Mouse (Mus musculus) testis, adult 2 months (tissue): Measurements from ENCODE around the gene Cnnm2.
"Not testable (repeated sequence)": the region's sequence is repeated elsewhere in the genome, so short reads cannot be mapped to it uniquely, and the experiment has no call there.

Experiments
- CTCF ChIP-seq: fragments of 200-500 bp; IDR thresholded peaks from 2 replicates; pipeline ENCODE4 v1.5.1; 2012; ENCODE audit warnings: low read depth, mild to moderate bottlenecking, inconsistent platforms, low read length, moderate library complexity; ENCODE audit not compliant: control insufficient read depth, insufficient read depth, insufficient replicate concordance
- POLR2A ChIP-seq: fragments of 200-500 bp; IDR thresholded peaks from 2 replicates; pipeline ENCODE4 v1.6.1; 2012; ENCODE audit warnings: low read depth, mild to moderate bottlenecking, inconsistent platforms, low read length, moderate library complexity; ENCODE audit not compliant: control insufficient read depth

DNA sequence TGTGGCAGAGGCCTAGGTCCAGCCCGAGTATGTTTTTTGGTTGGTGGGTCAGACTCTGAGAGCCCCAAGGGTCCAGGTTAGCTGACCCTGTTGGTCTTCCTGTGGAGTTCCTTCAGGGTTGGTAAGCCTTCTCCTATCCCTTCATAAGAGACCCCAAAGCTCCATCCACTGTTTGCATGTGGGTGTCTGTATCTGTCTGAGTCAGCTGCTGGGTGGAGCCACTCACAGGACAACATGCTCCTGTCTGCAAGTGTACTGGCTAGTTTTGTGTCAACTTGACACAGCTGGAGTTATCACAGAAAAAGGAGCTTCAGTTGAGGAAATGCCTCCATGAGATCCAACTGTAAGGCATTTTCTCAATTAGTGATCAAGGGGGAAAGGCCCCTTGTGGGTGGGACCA lies 17.7 kb downstream of the Cnnm2 start:
- TF ChIP-seq CTCF, POLR2A: not testable (repeated sequence)
